16 mouse cellular contexts compared by ENCODE assay signal in the genomic region with DNA sequence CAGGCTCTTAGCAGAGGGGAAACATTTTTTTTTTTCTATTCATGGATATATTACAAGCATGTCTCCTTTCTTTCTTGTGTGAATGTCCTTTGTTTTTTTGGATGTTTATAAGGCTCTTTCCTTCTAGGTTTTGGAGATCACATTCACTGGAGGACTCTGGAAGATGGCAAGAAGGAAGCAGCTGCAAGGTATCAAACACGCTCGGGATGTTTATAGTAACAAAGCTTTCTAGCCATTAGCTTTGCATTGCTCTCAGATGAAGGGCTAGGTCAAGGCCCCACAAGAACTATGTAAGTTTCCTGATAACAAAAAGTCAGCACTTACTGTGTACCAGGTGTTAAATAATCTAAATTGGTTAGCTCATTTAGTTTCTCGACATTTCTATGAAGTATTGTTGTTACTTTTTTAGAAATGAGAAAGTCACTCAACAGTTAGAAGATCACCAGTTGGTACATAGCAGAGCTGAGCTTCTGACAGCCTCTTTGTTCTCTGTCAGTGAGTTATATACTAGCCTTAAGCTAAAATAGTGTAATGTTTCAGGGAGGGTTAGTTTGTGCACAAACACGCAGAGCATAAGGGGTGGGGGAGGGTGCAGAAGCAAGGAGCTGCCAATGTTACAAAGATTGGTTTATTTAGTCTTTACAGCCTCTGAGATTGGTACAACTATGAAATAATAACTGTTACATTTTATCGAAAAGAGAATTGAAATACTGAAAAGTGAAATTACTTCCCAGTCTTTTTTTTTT. TPM values are rescaled to one million over a fixed set of nuclear protein-coding genes. Genes with fewer than 3 reads are reported as not detected.
"Had no signal": no experiment of that assay in that cellular context is flagged by ENCODE, and none has a peak within 500 bp of the region (broad histone marks: within the 10 kb centered on the region; RNA-seq: fewer than 3 reads in every experiment).

No protein-coding gene starts in this region.

- H3K4me2 ChIP-seq: limb, embryonic 13.5 days; midbrain, embryonic 12.5 days had no signal

- H3K9me3 ChIP-seq: limb, embryonic 13.5 days; midbrain, embryonic 12.5 days had no signal

- H3K9ac ChIP-seq: limb, embryonic 13.5 days; liver, embryonic 14.5 days; midbrain, embryonic 12.5 days had no signal

- H3K27ac ChIP-seq: layer of hippocampus, adult 2 months; limb, embryonic 13.5 days; liver, embryonic 14.5 days; midbrain, embryonic 12.5 days had no signal

- H3K27me3 ChIP-seq: limb, embryonic 13.5 days; midbrain, embryonic 12.5 days had no signal

- ATAC-seq: midbrain, embryonic 16.5 days had no signal

- H3K4me3 ChIP-seq: layer of hippocampus, adult 2 months; limb, embryonic 13.5 days; midbrain, embryonic 12.5 days had no signal

- DNase-seq: kidney, adult 2 months; kidney, postnatal 10 days; kidney, postnatal 4 days; left cerebral cortex, postnatal 4 days; lung, adult 2 months; right cerebral cortex, postnatal 14 days; thymus, adult 18-20 months; thymus, postnatal 14 days had no signal

RNA-seq across cellular contexts. Expression of gene A730015C16Rik, which starts 2.4 kb away (rescaled TPM):
- total RNA-seq: layer of hippocampus, adult 2 months; left cerebral cortex, adult 18-20 months; left cerebral cortex, postnatal 4 days had no signal
- polyA plus RNA-seq: kidney, adult 2 months; spleen, adult 2 months had no signal

RNA-seq across cellular contexts. Expression of gene Rab3b, which starts 32.9 kb away (rescaled TPM):
- total RNA-seq: megakaryocyte-erythroid progenitor cell, adult 5-6 weeks had no signal
